Mouse (Mus musculus) myocyte (in vitro differentiated cells): ENCODE measurements around the gene Sbf2. TPM values are rescaled to one million over a fixed set of nuclear protein-coding genes. Genes with fewer than 3 reads are reported as not detected.

ENCODE experiments used
- H3K27me3 ChIP-seq: one replicate; pipeline ENCODE4 v1.6.1; 2011; ENCODE audit not compliant: control insufficient read depth, insufficient read depth, insufficient read length
- H3K36me3 ChIP-seq: one replicate; pipeline ENCODE4 v1.6.1; 2011; ENCODE audit not compliant: control insufficient read depth, insufficient read depth
- H3K4me2 ChIP-seq: one replicate; pipeline ENCODE4 v1.6.1; 2011; ENCODE audit warnings: low read depth, control low read depth
- H3K4me3 ChIP-seq: one replicate; pipeline ENCODE4 v1.5.1; 2011; ENCODE audit warnings: mild to moderate bottlenecking, control low read depth, moderate library complexity
- H3K79me2 ChIP-seq: one replicate; pipeline ENCODE4 v1.6.1; 2011; ENCODE audit not compliant: control insufficient read depth, insufficient read depth
- H3ac ChIP-seq: one replicate; pipeline ENCODE4 v1.6.1; 2011; ENCODE audit not compliant: control insufficient read depth, insufficient read length
- CEBPB ChIP-seq: IDR thresholded peaks from 2 replicates; pipeline ENCODE4 v1.6.1; 2011; ENCODE audit warnings: mild to moderate bottlenecking, moderate library complexity; ENCODE audit not compliant: poor library complexity, insufficient read depth, severe bottlenecking
- E2F4 ChIP-seq: IDR thresholded peaks from one replicate; pipeline ENCODE4 v1.6.1; 2011; ENCODE audit warnings: mild to moderate bottlenecking, control low read depth, moderate library complexity; ENCODE audit not compliant: insufficient read depth
- MAX ChIP-seq: IDR thresholded peaks from one replicate; pipeline ENCODE4 v1.6.1; 2011; ENCODE audit warnings: low read depth, mild to moderate bottlenecking, control low read depth
- MYOD1 ChIP-seq, 3 experiments: IDR thresholded peaks; one replicate each; pipeline ENCODE4 v1.6.1; 2011; ENCODE audit warnings: control low read depth in 2 of 3, low read depth in 2 of 3, mild to moderate bottlenecking in 2 of 3, moderate library complexity in 1 of 3; ENCODE audit not compliant: insufficient read length in 2 of 3, control insufficient read depth in 1 of 3
- MYOG ChIP-seq, 3 experiments: IDR thresholded peaks; one replicate each; pipeline ENCODE4 v1.6.1; 2011; ENCODE audit warnings: control low read depth in 2 of 3, low read depth in 2 of 3, mild to moderate bottlenecking in 2 of 3; ENCODE audit not compliant: insufficient read length in 2 of 3, control insufficient read depth in 1 of 3, insufficient read depth in 1 of 3
- POLR2A ChIP-seq: IDR thresholded peaks from one replicate; pipeline ENCODE4 v1.6.1; 2011; ENCODE audit warnings: low read depth, mild to moderate bottlenecking, control low read depth, moderate library complexity; ENCODE audit not compliant: insufficient read length
- POLR2AphosphoS2 ChIP-seq: IDR thresholded peaks from one replicate; pipeline ENCODE4 v1.6.1; 2011; ENCODE audit warnings: low read depth, control low read depth; ENCODE audit not compliant: insufficient read length
- REST ChIP-seq: IDR thresholded peaks from one replicate; pipeline ENCODE4 v1.6.1; 2011; ENCODE audit warnings: mild to moderate bottlenecking, control low read depth, moderate library complexity; ENCODE audit not compliant: insufficient read depth, insufficient read length
- SRF ChIP-seq: IDR thresholded peaks from one replicate; pipeline ENCODE4 v1.6.1; 2011; ENCODE audit warnings: low read depth; ENCODE audit not compliant: control insufficient read depth, insufficient read length
- TCF12 ChIP-seq: IDR thresholded peaks from one replicate; pipeline ENCODE4 v1.6.1; 2011; ENCODE audit warnings: mild to moderate bottlenecking, control low read depth; ENCODE audit not compliant: poor library complexity, insufficient read depth, severe bottlenecking
- TCF3 ChIP-seq: IDR thresholded peaks from one replicate; pipeline ENCODE4 v1.6.1; 2011; ENCODE audit warnings: low read depth, control low read depth; ENCODE audit not compliant: insufficient read length
- USF1 ChIP-seq: IDR thresholded peaks from one replicate; pipeline ENCODE4 v1.6.1; 2011; ENCODE audit warnings: low read depth, mild to moderate bottlenecking, control low read depth, moderate library complexity
- polyA plus RNA-seq: library from polyadenylated mRNA; unstranded; fragments of >200 nt; fragmentation: generic; extraction: Trizol; gene quantifications from one replicate; pipeline ENCODE4 v1.2.1, GENCODE M21; 2012; ENCODE audit warnings: missing spikeins

Gene Sbf2
- polyA plus RNA-seq, 1 experiment: 11.3 TPM

GRCm38 (mm10) chr7:110262661-110263060 is 352.1 kb downstream of the Sbf2 start:
- no peak for TF ChIP-seq MYOD1 (IDR thresholded peaks at IDR 0.05; ENCODE audit: control insufficient read depth in 1 of 3, insufficient read length in 2 of 3, low read depth in 2 of 3)
- no peak for TF ChIP-seq REST
- TF ChIP-seq CEBPB: no peak
- no peak for TF ChIP-seq TCF12
- TF ChIP-seq TCF3: no peak
- no peak for TF ChIP-seq E2F4
- TF ChIP-seq MAX: no peak
- TF ChIP-seq MYOG (IDR thresholded peaks at IDR 0.05; ENCODE audit: control insufficient read depth in 1 of 3, insufficient read depth in 1 of 3, insufficient read length in 2 of 3, low read depth in 2 of 3): no peak
- no peak for TF ChIP-seq SRF
- Histone ChIP-seq H3K79me2 (no peaks in the 10 kb centered on the region), H3K4me2 (no peak overlapping the region), H3K4me3 (no peak overlapping the region), H3K36me3 (peaks cover 12% of the 10 kb centered on the region), H3ac (no peak overlapping the region), H3K27me3 (no peaks in the 10 kb centered on the region)

GRCm38 (mm10) chr7:110261807-110262206 is 352.9 kb downstream of the Sbf2 start:
- Histone ChIP-seq H3K4me3 (no peak overlapping the region), H3K4me2 (no peak overlapping the region), H3ac (no peak overlapping the region), H3K79me2 (no peaks in the 10 kb centered on the region), H3K27me3 (no peaks in the 10 kb centered on the region), H3K36me3 (peaks cover 12% of the 10 kb centered on the region)
- no peak for TF ChIP-seq CEBPB
- no peak for TF ChIP-seq TCF12
- no peak for TF ChIP-seq MYOG (IDR thresholded peaks at IDR 0.05; ENCODE audit: control insufficient read depth in 1 of 3, insufficient read depth in 1 of 3, insufficient read length in 2 of 3, low read depth in 2 of 3)
- no peak for TF ChIP-seq POLR2A
- TF ChIP-seq MYOD1 (IDR thresholded peaks at IDR 0.05; ENCODE audit: control insufficient read depth in 1 of 3, insufficient read length in 2 of 3, low read depth in 2 of 3): no peak
- TF ChIP-seq E2F4: no peak
- TF ChIP-seq USF1: no peak

GRCm38 (mm10) chr7:110259966-110260711 is 354.6 kb downstream of the Sbf2 start:
- Histone ChIP-seq H3K4me3 (no peak overlapping the region), H3K79me2 (no peaks in the 10 kb centered on the region), H3K4me2 (no peak overlapping the region), H3K27me3 (no peaks in the 10 kb centered on the region), H3K36me3 (peaks cover 12% of the 10 kb centered on the region), H3ac (no peak overlapping the region)
- TF ChIP-seq TCF3 (no peak), MYOG (IDR thresholded peaks at IDR 0.05; ENCODE audit: control insufficient read depth in 1 of 3, insufficient read depth in 1 of 3, insufficient read length in 2 of 3, low read depth in 2 of 3) (no peak)

GRCm38 (mm10) chr7:110258196-110258950 is 356.3 kb downstream of the Sbf2 start:
- Histone ChIP-seq H3K4me3 (no peak overlapping the region), H3K79me2 (no peaks in the 10 kb centered on the region), H3ac (no peak overlapping the region), H3K36me3 (peaks cover 6% of the 10 kb centered on the region), H3K27me3 (no peaks in the 10 kb centered on the region), H3K4me2 (no peak overlapping the region)
- TF ChIP-seq SRF (no peak), REST (no peak), TCF3 (no peak), CEBPB (no peak), MYOG (IDR thresholded peaks at IDR 0.05; ENCODE audit: control insufficient read depth in 1 of 3, insufficient read depth in 1 of 3, insufficient read length in 2 of 3, low read depth in 2 of 3) (no peak), POLR2A (no peak), TCF12 (no peak), POLR2AphosphoS2 (no peak), MAX (no peak), MYOD1 (IDR thresholded peaks at IDR 0.05; ENCODE audit: control insufficient read depth in 1 of 3, insufficient read length in 2 of 3, low read depth in 2 of 3) (no peak), E2F4 (no peak), USF1 (no peak)

Other genes starting within 250 kb of the Sbf2 start
- 1.2 TPM for gene Adm, start 12.7 kb upstream of the Sbf2 start, polyA plus RNA-seq
- gene Ampd3, start 153.3 kb upstream of the Sbf2 start, polyA plus RNA-seq: 8.2 TPM
- 12.3 TPM for gene Rnf141, start 229.5 kb upstream of the Sbf2 start, polyA plus RNA-seq
- gene Lyve1, start 248.3 kb upstream of the Sbf2 start, polyA plus RNA-seq: not detected